Mouse (Mus musculus) NIH3T3 (cell line): ENCODE results near the gene Cyb5d1.

Experiments used
- DNase-seq: peaks from one replicate; pipeline ENCODE4 v3.0.0-alpha.2; 2012; ENCODE audit warnings: low read depth

Cyb5d1 gene

DNA sequence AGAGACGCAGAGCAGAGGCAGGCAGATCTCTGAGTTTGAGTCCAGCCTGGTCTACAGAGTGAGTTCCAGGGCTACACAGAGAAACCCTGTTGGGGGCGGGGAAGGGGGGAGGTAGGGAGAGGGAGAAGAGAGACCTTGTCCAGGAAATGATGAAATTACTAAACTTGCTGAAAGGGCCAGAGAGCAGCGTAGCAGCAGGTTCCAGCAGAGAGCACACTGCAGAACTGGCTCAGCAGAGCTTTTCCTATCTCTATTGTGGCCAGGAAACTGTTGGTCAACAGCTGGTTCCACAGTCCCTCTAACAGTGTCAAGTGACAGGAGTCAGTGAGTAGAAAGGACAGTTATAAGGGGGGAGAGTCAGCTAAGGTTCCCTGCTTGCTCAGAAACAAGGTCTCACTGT lies 15.8 kb downstream of the Cyb5d1 start:
- DNase-seq, result no peak

DNA sequence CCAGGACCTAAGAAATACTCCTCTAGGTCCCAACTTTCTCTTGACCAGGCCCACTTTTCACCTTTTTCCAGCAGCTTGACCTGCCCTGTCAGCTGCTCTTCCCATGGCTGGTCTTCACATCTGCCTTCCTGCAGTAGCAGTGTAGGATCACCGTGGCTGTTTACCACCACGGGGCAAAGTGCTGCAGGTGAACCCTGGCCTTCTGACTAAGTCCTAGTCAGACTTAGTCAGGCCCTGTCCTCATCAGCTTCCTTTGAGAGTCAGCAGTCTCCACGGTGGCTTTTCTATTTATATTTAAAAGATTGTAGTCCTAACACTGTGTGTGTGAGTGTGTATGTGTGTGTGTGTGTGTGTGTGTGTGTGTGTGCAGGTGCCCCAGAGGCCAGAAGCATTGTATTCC lies 17.7 kb downstream of the Cyb5d1 start:
- DNase-seq, result no peak

- no peak for DNase-seq
Measured at GRCm38 (mm10) chr11:69375646-69376045, 19.8 kb downstream of the Cyb5d1 start.

- no peak for DNase-seq
Measured at GRCm38 (mm10) chr11:69373223-69373965, 22.0 kb downstream of the Cyb5d1 start.

- DNase-seq, result peak; percentile 46
Measured at GRCm38 (mm10) chr11:69372780-69373170, 22.7 kb downstream of the Cyb5d1 start.

DNA sequence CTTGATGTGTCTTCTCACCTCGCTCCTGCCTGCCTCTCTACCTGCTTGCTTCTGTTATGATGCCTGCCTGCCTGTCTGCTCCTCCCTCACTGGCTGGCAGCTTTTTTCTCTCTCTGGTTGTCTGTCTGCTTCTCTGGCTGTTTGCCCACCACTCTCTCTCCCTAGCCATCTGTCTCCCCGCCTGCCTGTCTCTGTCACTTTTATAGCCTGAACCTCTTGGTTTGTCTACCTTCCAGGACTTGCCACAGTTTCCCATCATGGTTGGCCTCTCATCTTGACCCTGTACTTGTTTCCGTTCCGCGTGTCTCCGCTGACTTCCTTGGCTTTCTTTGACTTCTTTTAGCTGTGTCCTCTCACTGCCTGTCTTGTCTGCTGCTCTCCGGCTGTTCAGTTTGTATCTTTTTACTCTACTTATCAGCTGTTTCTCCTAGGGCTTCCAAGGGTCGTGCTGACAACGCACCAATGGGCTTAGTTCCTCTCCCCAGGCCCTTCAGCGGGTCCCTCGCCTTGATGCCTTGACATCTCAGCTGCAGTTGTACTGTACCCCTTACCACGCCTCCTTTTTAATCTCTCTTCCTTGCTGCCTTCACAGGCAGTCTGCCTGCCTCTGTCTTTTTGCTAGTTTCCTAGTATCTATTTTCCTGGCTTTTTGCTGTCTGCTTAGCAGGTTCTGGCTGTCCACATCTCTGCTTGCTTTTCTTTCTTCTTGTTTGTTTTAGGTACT lies 23.2 kb downstream of the Cyb5d1 start:
- no peak for DNase-seq

DNA sequence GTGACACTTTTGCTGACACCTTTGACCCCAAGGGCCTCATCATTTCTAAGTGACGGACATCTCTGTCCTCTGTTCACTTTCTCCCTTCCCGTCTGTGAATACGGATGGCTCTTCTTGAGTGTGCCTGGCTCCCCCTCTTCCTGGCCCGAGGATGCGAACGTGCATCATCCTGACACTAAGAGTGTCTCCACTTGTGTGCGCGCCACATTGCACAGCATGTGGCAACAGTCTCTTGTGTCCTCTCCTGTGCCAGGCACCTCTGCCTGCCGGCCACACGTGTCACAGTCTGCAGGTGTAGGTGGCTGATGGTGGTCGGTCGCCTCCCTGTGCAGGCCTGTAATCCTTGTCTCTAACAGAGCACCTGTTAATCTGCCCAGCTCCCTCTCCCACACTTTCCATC lies 23.8 kb downstream of the Cyb5d1 start:
- no peak for DNase-seq

GRCm38 (mm10) chr11:69370817-69371215 lies 24.6 kb downstream of the Cyb5d1 start:
- DNase-seq, result peak; percentile 44

DNA sequence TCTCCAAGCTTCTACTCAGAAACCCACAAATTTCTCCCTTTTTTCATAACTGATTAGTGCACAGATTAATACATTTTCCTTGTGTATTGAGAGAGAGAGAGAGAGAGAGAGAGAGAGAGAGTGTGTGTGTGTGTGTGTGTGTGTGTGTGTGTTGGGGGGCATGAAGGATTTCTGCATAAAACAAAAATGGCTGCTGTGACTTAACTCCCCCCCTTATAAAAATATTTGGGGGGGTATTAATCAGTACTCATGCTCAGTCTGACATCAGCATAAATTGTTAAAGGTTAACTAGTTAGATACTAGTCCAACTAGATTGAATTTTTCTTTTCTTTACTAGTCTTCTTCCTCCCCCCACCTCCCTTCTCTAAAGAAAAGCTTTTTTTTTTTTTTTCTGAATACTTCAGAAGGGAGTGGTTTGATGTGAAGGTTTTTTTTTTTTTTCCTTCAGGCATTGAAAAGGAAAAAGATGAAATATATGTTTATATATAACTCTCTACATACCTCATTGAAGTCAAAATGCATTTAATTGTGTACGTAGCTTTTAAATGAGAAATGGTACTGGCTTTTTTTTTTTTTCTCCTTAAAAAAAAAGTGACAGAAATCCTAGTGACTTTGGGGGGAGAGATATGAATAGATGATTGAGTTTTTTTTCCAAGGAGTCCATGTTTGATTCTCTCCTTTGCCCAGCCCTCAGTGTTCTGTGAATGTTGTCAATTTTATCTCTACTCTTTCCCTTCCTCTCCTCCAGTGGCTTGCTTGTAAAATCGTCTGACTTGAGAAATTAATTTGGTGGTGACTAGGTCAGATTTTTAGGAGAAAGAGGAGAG lies 25.2 kb downstream of the Cyb5d1 start:
- peak; percentile 46 for DNase-seq

GRCm38 (mm10) chr11:69369215-69369989 lies 26.0 kb downstream of the Cyb5d1 start, which contains the start of gene Chd3:
Gene Chd3, minus strand, starts transcription at chr11:69369406.
- no peak for DNase-seq

GRCm38 (mm10) chr11:69368356-69369214 lies 26.8 kb downstream of the Cyb5d1 start:
- peak; percentile 67 for DNase-seq

DNA sequence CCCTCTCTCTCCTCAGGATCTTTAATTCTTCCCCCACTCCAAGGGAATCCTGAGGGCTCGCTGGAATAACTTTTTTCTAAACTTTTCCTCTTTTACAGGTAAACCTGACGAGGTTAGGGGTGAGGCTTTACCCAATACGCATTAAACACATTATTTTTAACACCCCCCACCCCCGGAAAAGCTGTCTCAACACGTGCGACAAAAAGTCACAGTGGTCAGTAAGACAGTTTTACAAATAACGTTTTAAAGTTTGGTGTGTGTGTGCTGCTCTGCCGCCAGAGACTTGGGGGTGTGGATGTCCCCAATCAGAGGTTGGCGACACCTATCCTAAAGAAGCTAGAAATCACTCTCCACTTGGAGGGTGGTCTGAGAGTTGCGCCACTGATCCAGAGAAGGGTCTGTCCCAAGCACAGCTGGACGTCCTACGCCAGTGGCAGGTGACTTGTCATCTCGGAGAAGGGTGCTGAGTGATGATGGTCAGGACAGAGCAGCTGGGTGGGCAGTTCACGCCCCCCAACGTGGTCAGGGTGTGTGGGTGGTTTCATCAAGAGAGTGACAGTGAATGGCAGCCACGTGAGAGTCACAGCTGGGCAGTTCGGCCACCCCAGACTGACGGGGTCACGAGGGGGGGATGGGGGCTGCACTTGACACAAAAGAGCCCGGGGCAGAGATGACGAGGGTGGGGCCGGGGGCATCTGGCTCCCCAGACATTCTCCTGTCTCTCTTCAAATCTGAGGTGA lies 27.6 kb downstream of the Cyb5d1 start:
- no peak for DNase-seq

DNA sequence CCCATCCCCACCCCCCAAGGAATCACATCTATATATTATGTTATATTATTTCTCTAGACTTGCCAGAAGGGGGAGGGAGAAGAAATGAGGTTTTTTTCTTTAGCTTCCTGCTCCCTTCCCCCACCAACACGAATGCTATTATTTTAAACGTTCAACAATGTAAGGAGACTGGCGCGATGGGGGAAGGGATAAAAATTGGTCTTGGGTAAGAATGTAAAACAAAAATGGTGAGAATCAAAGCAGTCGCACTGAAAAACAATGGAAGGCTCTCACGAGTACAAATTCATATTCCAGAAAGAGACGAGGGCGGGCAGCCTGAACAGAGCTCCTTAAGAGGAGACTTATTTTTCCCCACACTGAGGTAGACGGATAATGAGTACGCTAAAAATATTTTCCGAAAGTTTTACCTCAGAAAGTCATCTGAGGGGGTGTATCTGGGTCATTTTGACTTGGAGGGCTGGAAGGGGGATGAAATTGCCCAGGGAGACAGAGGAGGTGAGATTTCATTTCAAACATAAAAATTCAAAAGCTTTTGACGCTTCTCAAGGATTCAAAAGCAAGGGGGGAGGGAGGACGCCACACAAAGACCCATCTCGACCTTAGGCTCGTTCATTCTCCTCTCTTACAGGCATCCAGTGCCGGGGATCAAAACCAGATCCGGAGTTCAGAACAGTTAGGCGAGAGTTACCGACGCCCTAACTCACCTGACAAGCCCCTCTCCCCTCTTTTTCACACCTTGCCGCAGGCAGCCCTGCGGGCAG lies 28.4 kb downstream of the Cyb5d1 start:
- DNase-seq, result peak; percentile 44

GRCm38 (mm10) chr11:69366157-69366854 lies 29.1 kb downstream of the Cyb5d1 start:
- DNase-seq, result peak; percentile 100

- no peak for DNase-seq
Measured at GRCm38 (mm10) chr11:69365722-69366121, 29.7 kb downstream of the Cyb5d1 start.

DNA sequence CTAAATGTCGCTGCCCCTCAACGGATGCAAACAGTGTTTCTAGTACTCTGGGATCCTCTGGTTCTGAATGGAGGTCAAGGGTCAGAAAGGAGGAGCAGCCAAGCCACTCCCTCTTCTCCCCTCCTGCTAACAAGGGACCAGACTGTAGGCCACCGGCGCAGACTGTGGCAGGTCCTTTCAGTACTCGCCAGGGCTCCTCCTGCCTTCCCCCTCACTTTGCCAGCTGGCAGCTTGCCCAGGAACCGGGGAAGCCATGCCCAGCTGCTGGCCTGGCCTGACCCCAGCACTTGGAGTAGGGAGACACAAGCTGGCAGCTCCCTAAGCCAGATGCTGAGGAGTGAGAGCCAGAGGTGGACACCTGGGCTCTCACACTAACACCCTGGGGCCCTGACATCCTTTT lies 30.5 kb downstream of the Cyb5d1 start:
- peak; percentile 89 for DNase-seq

DNA sequence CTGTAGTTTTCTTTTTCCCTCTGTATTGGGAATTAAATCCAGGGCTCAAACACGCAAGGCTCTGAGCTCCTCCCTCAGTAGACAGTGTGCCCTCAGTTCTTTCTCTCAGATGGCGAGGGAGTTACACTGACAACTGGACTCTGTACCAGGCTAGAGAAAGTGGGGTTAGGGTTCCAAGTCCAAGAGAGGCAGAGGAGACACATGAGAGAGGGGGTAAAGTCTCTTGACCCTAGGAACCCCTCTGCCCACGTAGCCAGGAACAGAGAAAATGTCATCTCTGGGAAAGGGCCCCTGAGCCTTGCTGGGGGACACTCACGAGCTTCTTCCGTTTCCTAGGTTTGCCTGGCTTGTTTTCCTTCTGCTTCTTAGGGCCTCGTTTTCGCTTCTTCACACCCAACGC lies 31.1 kb downstream of the Cyb5d1 start:
- no peak for DNase-seq

DNA sequence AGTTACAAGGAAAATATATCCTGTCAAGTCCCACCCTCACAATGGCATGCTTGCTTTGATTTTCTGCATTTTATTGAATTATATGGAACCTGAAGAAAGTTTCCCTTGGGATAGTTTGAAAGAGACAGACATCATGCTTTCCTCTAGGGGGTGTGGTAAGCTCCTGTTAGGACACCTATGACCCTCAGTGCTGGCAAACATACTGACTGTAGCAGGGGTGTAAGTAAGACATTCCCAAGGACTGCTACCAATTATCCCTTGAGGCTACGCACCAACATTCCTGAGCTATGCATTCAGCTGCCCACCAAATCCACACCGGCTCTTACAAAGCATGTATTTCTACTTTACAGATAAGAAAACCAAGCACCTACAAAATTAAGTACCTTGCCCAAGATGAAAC lies 33.0 kb downstream of the Cyb5d1 start:
- peak; percentile 68 for DNase-seq

GRCm38 (mm10) chr11:69362021-69362420 lies 33.4 kb downstream of the Cyb5d1 start:
- DNase-seq, result no peak
